Mouse (Mus musculus): Measurements from ENCODE around the gene Abhd17c.
"Not testable (repeated sequence)": the region's sequence is repeated elsewhere in the genome, so short reads cannot be mapped to it uniquely, and the experiment has no call there.

The Abhd17c gene

DNA sequence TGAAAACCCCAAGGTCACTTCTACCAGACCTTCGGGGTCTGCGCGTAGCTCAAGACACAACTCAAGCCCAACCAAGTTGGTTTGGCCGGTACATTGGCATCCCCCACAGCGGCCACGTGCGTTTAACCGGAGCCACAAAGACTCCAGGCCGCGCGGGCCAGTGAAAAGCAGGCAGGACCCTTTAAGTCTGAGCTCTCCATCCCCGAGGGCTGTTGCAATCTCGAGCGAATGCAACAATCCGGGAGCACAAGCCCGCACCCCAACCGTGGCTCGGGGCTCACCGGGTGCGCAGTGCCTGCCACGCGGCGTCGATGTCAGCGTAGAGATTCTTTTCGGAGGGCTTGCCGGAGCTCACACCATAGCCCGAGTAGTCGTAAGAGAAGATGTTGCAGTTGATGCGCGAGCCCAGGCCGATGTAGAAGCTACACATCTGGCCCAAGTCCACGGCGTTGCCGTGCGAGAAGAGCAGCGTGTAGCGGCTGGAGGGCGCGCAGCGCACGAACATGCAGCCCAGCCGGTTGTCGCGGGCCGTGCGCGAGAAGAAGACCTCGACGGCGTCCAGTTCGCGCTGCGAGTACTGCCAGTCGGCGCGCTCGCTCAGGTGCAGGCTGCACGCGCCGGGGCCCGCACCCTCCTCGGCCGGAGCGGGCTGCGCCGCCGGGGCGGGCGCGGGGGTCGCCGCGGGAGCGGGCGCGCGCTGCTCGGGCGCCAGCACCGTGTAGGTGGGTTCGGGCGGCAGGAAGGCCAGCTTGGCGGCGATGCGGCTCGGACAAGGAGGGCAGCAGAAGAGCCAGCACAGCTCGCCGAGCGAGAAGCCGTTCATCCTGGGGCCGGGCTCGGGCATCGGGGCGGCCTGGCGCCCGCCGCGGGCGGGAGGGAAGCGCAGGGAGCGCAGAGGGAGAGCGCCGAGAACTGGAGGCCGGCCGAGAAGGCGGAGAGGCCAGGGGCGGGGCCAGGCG lies at the start of gene Abhd17c:
TSS of gene Abhd17c (minus strand) at position 893 of the 959 bp plus-strand sequence.
- DNase-seq, result peak; percentile 48 to 80

GRCm38 (mm10) chr7:84197208-84197860 lies 45.6 kb upstream of the Abhd17c start:
- no peak for DNase-seq

GRCm38 (mm10) chr7:84196221-84196620 lies 44.5 kb upstream of the Abhd17c start:
- DNase-seq, result no peak

DNA sequence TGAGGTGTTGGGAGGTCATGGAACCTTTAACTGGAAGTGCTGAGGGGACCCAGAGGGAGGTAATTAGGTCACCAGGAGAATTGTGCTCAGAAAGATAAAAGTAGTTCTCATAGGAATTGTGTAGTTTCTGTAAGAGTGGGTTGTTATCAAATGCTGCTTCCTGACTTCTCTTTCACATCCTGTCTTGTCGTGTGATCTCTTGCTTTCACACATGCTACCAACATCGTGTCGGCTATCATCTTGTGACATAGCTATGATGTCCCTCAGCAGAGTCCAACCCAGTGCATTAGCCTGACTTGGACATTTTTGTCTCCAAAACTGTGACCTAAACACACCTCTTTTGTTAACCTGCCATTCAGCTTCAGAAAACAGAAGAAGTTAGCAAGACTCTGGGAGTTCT lies 40.6 kb upstream of the Abhd17c start:
- DNase-seq, result no peak

DNA sequence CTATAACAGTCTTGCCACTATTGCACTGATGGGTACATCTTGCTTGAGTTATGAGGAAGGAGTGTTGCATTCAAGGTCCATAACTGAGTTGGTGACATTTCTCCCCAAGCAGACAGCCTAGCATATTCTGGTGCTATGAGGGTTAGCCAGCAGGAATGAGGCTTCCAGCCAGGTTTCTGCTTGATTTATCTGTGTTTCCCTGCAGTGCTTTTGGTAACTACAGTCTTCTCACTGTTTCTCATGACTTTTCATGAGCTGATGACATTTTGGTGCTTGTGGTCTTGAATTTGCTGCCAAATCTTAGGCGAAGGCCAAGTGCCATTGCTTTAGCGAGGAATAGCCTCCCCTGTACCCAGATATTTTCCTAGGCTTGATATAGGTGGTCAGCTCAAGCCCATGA lies 39.8 kb upstream of the Abhd17c start:
- no peak for DNase-seq

- no peak for DNase-seq
These were observed 36.5 kb upstream of the Abhd17c start for GRCm38 (mm10) chr7:84188196-84188595.

DNA sequence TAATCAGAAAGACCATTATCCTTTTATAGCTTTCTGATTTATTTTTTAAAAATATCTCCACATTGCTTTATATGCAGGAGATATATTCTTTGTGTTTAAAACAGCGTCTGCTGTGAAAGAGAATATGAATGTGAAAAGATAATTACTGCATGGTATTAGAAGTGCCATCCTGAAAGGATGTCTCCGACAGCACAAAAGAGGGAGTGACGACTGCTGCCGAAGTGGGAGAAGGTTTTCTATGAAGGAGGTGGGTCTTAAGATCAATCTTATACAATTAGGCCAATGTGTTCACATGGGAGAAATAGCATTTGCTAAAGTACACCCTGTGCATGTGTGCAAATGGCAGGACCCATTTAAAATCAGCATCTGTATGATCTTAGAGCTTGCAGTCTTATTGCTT lies 33.5 kb upstream of the Abhd17c start:
- DNase-seq, result no peak

DNA sequence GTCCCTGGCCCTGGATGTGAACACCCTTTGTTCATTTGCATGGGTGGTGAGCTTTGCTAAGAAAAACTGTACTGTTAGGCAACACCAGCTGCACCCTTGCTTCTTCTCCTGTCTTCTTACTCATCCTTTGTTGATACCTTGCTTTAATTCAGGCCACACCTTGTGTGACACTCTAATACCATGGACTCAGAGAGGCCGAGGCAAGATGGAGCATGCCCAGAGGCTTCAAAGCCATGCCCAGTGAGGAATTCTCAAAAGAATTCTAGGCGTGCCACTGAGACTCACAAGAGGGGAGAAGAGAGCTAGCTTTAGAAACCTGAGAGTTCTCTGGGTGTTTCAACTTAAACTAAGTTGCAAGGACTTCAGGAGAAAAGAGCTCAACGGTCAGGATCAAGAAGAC lies 33.0 kb upstream of the Abhd17c start:
- no peak for DNase-seq

DNA sequence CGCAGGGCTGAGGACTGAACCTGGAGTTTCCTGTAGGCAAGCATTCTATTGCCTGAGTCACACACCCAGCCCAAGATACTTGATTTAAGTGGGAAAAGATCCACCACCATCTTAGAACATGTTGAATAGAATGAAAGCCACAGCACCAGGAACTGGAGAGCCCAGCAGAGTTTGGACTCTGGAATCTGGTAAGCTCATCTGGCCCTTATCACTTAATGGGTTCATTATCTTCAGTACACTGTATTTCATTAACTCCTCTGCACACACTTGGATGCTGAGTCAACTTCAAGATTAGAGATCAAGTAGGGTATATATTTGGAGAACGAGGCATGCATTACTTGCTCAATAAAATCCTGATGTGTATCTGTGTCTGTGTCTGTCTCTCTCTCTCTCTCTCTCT lies 27.1 kb upstream of the Abhd17c start:
- DNase-seq, result not testable (repeated sequence)

- no peak for DNase-seq
These were observed 23.2 kb upstream of the Abhd17c start for GRCm38 (mm10) chr7:84174655-84175448.

- no peak for DNase-seq
These were observed 21.7 kb upstream of the Abhd17c start for GRCm38 (mm10) chr7:84173394-84173793.

DNA sequence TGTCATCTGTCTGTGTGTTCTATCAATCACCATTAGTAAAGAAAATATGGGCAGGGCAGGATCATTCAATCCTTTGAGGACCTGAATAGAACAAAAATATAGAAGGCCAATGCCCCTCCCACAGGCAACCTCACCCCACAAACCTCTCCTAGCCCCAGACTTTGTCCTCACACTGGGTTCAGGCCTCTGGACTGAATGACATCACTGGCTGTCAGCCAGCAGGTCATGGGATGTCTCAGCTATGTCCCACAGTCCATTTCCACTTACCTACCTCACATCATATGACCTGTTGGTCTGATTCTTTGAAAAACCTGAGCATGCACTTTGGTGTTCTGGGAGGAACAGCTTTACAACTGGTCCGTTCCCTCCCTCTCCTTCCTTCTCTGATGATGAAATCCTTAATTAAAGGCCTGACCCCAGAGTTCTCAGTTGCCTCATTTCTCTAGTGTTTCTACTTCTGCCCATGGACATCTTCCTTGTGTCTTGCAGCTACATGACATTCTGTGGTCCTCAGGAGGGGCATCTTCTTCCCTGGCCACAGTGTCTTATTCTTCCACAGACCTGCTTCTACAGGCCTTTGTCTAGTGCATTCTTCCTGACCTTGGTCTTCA lies 19.6 kb upstream of the Abhd17c start:
- peak; percentile 92 to 95 for DNase-seq

- DNase-seq, result no peak
These were observed 16.7 kb upstream of the Abhd17c start for GRCm38 (mm10) chr7:84168355-84168754.

DNA sequence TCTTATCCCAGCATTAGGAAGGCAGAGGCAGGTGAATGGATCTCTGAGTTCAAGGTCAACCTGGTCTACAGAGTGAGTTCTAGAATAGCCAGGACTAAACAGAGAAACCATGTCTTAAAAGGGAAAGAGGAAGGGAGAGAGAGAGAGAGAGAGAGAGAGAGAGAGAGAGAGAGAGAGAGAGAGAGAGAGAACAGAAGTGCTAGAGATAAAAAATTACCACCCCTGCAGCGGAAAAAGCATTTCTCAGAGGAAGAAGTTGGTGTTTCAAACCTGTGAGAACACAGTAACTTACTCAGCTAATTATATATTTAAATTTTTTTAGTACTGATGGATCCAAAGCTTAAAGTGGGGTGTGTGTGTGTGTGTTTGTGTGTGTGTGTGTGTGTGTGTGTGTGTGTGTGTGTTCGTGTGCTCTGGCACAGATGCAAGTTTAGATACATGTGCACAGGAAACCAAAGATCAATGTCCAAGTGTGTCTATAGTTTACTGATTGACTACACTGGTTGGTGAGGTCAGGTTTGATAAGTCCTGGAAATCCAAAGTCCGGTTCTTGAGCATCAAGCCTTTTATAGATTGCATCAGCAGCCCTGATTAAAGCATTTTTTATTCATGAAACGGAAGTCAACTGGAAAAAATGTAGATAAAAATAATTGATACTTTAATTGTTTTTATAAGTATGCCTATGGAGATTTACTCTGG lies 15.2 kb upstream of the Abhd17c start:
- DNase-seq, result no peak

GRCm38 (mm10) chr7:84166007-84166406 lies 14.3 kb upstream of the Abhd17c start:
- DNase-seq, result no peak

- DNase-seq, result no peak
These were observed 13.6 kb upstream of the Abhd17c start for GRCm38 (mm10) chr7:84165288-84165687.

GRCm38 (mm10) chr7:84164880-84165279 lies 13.2 kb upstream of the Abhd17c start:
- DNase-seq, result peak in 1 of 2 experiments; percentile 62

GRCm38 (mm10) chr7:84164419-84164818 lies 12.7 kb upstream of the Abhd17c start:
- no peak for DNase-seq

- no peak for DNase-seq
These were observed 11.9 kb upstream of the Abhd17c start for GRCm38 (mm10) chr7:84163585-84163984.

DNA sequence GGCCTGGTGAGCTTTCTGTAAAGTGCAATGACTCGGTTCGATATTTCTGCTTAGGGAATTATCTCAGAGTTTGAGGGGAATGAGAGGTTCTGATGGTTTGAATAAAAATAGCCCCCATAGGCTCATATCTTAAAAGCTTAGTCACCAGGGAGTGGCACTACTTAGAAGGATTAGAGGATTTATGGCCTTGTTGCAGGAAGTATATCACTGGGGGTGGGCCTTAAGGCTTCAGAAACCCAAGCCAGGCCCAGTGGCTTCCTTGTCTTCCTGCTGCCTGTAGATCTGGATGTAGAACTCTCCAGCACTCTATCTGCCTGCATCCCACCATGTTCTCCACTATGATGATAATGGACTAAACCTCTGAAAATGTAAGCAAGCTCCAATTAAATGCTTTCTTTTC lies 7.7 kb upstream of the Abhd17c start:
- no peak for DNase-seq

- DNase-seq, result no peak
These were observed 2.1 kb upstream of the Abhd17c start for GRCm38 (mm10) chr7:84153821-84154220.

DNA sequence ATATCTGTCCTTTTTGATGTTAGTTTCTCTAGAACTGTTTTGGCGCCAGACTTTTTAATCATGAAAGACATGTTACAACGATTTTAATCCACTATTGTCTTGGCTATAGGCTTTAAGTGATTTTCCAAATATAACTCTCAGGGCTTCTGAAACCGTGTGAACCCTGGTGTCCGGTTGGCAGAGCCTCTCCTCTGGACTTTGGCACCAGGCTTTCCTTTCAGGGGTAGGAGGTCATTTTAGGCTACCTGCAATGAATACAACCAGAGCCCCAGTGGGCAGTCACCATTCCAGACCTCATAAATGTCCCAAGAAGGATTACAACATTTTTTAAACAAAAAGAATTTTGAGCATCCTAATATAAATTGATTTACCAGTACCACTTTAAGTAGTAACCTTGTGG lies 1.1 kb upstream of the Abhd17c start:
- DNase-seq, result no peak

Measured in kidney, postnatal 25 days (tissue).